Mouse (Mus musculus) bone marrow, adult 2 months (tissue): ENCODE data around the gene Pip5k1a.

Source experiments
- CTCF ChIP-seq: fragments of 200-500 bp; IDR thresholded peaks from 2 replicates; pipeline ENCODE4 v1.5.1; 2011; ENCODE audit warnings: low read length, control low read depth; ENCODE audit not compliant: control insufficient read depth, insufficient read depth
- POLR2A ChIP-seq: fragments of 200-500 bp; IDR thresholded peaks from 2 replicates; pipeline ENCODE4 v1.6.1; 2011; ENCODE audit warnings: low read depth, mild to moderate bottlenecking, control low read depth, low read length, borderline replicate concordance; ENCODE audit not compliant: control insufficient read depth

- TF ChIP-seq CTCF: peak; percentile 49
- TF ChIP-seq POLR2A: no peak
Observed at GRCm38 (mm10) chr3:95124246-95124645, 17.5 kb upstream of the Pip5k1a start, which contains the start of gene Tmod4.
